Mouse (Mus musculus) regulatory T cell (primary cell): ENCODE measurements around the gene Ccdc88a.

Experiments
- in situ Hi-C: fragments of 300-600 bp; cut with MboI, MseI; formaldehyde crosslinking; loops from one replicate; pipeline ENCODE4 v1.15.1; 2025; ENCODE audit warnings: high pct_unique_total_duplicates

Ccdc88a gene

DNA sequence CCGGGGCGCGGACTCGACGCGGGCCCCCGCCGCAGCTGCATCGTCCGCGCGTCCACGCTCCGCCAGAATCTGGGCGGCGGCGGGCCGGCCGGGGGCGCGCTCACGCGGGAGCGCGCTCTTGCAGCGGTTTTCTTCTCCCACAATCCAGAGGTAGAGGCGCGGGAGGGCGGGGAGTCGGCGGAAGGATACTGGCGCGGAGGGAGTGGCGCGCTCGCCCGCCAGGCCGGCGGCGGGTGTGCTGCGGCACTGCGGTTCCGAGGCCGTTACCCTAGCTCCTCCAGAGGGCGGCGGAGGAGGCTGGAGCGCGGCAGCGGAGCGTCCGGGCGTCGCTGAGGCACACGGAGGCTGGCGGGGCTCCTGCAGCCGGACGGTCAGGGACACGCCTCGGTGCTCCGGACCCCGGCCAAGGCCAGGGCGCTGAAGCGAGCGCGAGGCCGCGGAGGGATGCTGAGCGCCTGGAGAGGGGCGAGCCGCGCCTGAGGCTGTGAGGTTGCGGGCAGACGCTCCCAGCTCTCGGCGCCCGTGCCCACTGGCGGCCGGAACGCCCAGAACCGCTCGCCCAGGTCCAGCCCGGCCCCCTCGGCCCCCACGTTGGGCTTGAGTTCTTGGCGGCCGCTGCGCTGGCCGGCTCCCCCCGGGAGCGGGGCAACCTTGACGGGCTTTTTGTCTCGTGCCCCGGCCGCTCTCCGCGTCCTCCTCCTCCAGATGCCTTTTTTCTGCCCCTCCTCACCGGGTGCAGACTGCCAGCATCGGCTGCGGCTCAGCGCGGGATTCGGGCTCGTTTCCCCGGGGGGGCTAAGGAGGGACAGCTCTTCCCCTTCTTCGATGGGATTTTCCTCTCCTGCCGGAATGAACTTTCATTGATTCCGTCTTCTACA lies at the start of gene Ccdc88a:
Gene Ccdc88a (plus strand): TSS at position 263 of the 878 bp plus-strand sequence.
- in situ Hi-C loops: no loop called here

GRCm38 (mm10) chr11:29335505-29335904 lies 38.0 kb upstream of the Ccdc88a start:
- in situ Hi-C loops: no loop called here

DNA sequence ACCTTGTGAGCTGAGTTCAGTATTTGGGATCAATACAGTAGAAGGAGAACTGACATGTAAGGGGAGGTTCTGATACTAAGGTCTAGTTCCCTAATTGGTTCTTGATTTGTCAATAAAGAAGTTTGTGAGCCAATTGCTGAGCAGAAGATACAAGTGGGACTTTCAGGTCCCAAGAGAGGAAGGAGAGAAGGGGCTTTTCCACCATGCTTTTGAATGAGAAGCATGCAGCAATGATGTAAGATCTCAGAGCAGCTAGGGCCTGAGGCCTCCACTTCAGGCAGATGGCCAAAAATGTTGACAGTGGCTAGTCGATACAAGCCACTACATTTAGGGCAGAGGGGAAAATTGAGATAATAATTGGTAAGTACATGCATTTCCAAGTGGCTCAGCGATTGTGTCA lies 32.2 kb upstream of the Ccdc88a start:
- in situ Hi-C loops: no loop called here

- in situ Hi-C loops: loop anchor here (5.0 kb wide), 1 partner anchor 73 kb away; no protein-coding TSS in a partner anchor
Measured at GRCm38 (mm10) chr11:29344891-29345657, 28.4 kb upstream of the Ccdc88a start.

DNA sequence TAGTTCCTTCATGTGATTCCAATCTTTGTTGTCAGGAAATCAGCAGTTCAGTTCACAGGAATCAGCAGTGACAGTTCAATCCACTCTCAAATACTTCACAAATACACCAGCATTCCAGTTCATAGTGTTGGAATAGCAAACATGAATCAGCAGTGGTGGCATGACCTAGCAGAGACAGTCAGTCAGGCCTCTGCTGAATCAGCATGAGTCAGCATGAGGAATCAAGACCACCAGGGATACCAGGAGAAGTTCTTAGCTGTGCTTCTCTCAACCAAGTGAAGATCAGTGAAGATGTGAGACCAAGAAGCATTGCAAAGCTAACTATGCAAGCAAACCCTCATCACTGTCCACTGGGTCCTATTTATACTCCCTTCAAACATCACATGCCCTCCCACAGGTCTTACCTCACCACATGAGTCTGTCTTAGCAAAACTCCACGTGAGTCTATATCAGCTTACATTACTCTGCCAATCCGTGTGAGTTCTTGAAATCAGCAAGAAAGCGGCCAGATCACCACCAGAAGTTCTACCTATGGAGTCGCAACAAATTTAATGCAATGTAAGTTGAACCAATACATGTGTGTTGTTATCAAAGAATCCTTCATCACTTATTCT lies 27.7 kb upstream of the Ccdc88a start:
- in situ Hi-C loops: loop anchor here (5.0 kb wide), 1 partner anchor 73 kb away; no protein-coding TSS in a partner anchor

GRCm38 (mm10) chr11:29350891-29351290 lies 22.6 kb upstream of the Ccdc88a start:
- in situ Hi-C loops: no loop called here

DNA sequence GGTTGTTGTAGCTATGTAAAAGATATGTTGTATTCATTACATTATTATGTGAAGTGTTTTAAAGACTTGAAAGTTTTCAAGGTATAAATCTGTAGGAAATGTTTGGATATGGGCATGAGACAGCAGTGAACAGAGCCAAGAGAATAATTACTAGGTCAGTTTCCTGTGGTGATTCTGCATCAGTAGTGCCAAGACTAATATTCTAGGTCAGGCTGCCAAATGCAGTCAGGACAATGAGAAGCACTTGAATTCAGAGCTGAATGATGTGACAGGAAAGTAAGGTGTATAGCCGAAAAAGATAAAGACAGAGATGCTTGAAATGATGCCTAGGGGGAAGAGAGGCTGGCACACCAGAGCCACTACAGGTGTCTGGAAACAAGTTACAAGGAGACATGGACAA lies 21.2 kb upstream of the Ccdc88a start:
- in situ Hi-C loops: no loop called here

DNA sequence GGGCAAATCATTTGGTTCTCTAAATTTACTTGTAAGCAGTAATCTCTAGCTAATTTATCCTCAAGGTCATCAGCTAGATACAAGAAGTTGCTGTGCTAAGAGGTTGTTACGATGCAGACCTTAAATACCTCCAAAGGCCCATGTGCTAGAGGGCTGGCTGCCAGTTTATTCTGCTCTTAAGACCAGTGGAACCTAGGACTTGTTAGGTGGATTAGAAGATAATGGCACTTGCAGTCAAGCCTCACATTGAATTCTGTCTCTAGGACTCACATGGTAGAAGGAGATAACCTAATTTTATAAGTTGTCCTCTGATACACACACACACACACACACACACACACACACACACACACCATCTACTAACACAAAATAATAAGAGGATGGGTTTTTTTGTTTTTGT lies 5.3 kb upstream of the Ccdc88a start:
- in situ Hi-C loops: no loop called here

DNA sequence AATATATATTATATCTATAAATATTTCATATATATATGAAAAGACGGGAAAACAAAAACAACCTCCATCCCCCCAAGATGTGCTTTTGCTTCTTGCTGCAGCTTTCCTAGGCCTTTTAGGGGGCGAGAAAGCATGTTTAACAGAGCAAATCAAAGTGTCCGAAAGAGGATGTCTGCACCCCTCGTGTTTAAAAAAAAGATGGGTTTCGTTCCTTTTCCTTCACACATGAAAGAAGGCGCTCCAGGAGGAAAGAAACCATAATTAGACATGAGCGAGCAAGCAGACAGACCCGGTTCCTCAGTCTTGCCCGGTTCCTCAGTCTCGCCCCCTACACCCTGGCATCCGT lies 435 bp upstream of the Ccdc88a start:
- in situ Hi-C loops: no loop called here

- in situ Hi-C loops: no loop called here
Measured at GRCm38 (mm10) chr11:29374274-29374656, 807 bp downstream of the Ccdc88a start.

- in situ Hi-C loops: no loop called here
Measured at GRCm38 (mm10) chr11:29376635-29377034, 3.2 kb downstream of the Ccdc88a start.

DNA sequence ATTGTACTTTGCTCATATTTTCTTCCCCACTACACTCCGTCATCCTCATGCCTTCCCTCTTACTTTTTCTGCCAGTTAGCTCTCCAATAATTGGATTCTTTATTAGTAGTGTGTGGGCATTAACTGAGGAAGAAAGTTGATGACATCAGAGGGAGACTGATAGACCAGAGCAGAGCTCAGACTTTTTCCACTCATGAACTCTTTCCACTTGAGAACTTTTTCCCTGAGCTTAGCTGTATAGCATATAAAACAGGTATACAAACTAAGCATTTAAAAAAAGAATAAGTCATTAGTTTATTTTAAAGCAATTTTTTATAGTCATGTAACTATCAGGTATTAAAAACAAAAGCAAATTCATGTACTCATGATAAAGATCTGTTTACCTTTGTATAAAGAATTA lies 5.3 kb downstream of the Ccdc88a start:
- in situ Hi-C loops: no loop called here

DNA sequence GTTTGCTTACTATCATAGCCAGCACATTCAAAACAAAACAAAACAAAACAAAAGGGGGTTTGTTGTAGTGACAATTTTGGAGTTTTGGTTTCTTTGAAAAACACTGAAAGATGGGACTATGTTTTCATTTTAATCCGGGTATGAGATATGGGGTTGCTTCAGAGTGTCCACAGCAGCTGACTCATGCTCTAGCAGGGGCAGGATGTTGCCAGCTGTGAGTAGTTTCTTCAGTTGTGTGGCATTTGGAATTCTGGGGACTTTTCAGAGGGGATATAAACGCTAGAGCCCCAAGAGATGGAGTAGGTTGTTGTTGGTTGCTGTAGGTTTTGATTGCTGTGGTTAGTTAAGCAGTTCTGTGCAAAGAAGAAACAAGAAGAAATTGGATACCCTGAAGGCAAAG lies 10.0 kb downstream of the Ccdc88a start:
- in situ Hi-C loops: no loop called here

GRCm38 (mm10) chr11:29384001-29384400 lies 10.5 kb downstream of the Ccdc88a start:
- in situ Hi-C loops: no loop called here

GRCm38 (mm10) chr11:29384617-29385016 lies 11.2 kb downstream of the Ccdc88a start:
- in situ Hi-C loops: no loop called here

DNA sequence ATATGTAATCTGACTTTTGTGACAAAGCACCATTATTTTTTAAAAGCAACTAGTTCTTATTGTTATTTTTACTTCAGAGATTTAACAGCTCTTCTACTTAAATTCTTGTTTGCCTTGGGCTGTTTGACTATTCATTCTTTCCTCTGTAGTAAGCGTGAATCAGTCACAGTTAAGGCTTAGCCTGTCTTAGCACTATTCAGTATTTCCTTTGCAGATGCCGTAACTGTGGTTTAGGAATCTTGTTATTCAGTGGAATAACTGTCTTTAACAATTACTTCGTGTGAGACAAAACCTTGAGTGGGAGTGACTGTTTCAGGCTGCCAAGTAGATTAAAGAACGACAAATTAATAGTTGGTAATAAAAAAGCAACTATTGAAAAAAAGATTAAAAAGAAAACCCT lies 16.5 kb downstream of the Ccdc88a start:
- in situ Hi-C loops: no loop called here

GRCm38 (mm10) chr11:29395135-29395746 lies 21.8 kb downstream of the Ccdc88a start:
- in situ Hi-C loops: no loop called here

- in situ Hi-C loops: loop anchor here (10.0 kb wide), 1 partner anchor 126 kb away; no protein-coding TSS in a partner anchor
Measured at GRCm38 (mm10) chr11:29400374-29400773, 26.9 kb downstream of the Ccdc88a start.

- in situ Hi-C loops: loop anchor here (10.0 kb wide), 1 partner anchor 131 kb away; no protein-coding TSS in a partner anchor
Measured at GRCm38 (mm10) chr11:29406292-29406691, 32.8 kb downstream of the Ccdc88a start.

DNA sequence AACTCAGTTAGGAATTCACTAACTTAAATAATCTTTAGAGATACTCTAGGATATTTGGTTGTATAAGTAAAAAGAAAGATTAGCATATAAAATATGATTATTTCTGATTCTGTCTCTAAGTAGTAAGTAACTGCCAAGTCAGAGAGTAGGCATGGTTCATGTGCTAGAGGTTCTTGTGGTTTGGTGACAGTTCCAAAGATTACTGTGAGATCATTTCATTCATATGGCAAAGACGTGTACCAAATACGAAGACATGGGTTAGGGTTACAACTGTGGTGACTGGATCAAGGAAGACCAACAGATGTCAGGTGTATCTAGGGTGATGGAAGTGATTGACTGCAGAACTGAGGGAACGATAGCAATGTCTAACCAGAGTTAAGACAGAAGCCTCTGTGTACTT lies 50.0 kb downstream of the Ccdc88a start:
- in situ Hi-C loops: no loop called here

- in situ Hi-C loops: no loop called here
Measured at GRCm38 (mm10) chr11:29428774-29429173, 55.3 kb downstream of the Ccdc88a start.

GRCm38 (mm10) chr11:29431011-29431410 lies 57.6 kb downstream of the Ccdc88a start:
- in situ Hi-C loops: no loop called here
